Mouse (Mus musculus) MEL (cell line): ENCODE measurements around the gene B230219D22Rik.

Experiments
- CHD2 ChIP-seq: IDR thresholded peaks from 2 replicates; pipeline ENCODE4 v1.6.1; 2011; ENCODE audit warnings: low read length, improper control_type of control experiment
- CTCF ChIP-seq, 3 experiments: IDR thresholded peaks in 2 of 3; conservative IDR thresholded peaks in 1 of 3; 2 replicates each; pipeline ENCODE4 v1.5.1; 2011 to 2012; ENCODE audit warnings: low read length in 3 of 3, low read depth in 2 of 3, mild to moderate bottlenecking in 2 of 3, improper control_type of control experiment in 1 of 3, inconsistent platforms in 1 of 3, mixed read lengths in 1 of 3, moderate library complexity in 1 of 3; ENCODE audit not compliant: control insufficient read depth in 1 of 3, insufficient read depth in 1 of 3, poor library complexity in 1 of 3, severe bottlenecking in 1 of 3
- GATA1 ChIP-seq: IDR thresholded peaks from 2 replicates; pipeline ENCODE4 v1.6.1; 2011; ENCODE audit warnings: low read depth, low read length, improper control_type of control experiment
- POLR2A ChIP-seq, 2 experiments: IDR thresholded peaks; 2 replicates each; pipeline ENCODE4 v1.6.1; 2011 to 2012; ENCODE audit warnings: low read length in 2 of 2, mild to moderate bottlenecking in 2 of 2, control low read depth in 1 of 2, improper control_type of control experiment in 1 of 2, low read depth in 1 of 2, moderate library complexity in 1 of 2; ENCODE audit not compliant: control insufficient read depth in 1 of 2, insufficient read depth in 1 of 2, poor library complexity in 1 of 2
- TCF12 ChIP-seq: IDR thresholded peaks from 2 replicates; pipeline ENCODE4 v1.6.1; 2014; ENCODE audit warnings: low read depth, mild to moderate bottlenecking, inconsistent platforms, low read length, improper control_type of control experiment, moderate library complexity
- USF1 ChIP-seq: IDR thresholded peaks from 2 replicates; pipeline ENCODE4 v1.6.1; 2014; ENCODE audit warnings: low read depth, mild to moderate bottlenecking, inconsistent platforms, low read length, improper control_type of control experiment, moderate library complexity
- USF2 ChIP-seq, 2 experiments: IDR thresholded peaks; 2 replicates each; pipeline ENCODE4 v1.6.1; 2011 to 2012; ENCODE audit warnings: improper control_type of control experiment in 2 of 2, low read length in 2 of 2, borderline replicate concordance in 1 of 2, inconsistent platforms in 1 of 2, low read depth in 1 of 2, mild to moderate bottlenecking in 1 of 2; ENCODE audit not compliant: insufficient read depth in 1 of 2
- ZKSCAN1 ChIP-seq: IDR thresholded peaks from 2 replicates; pipeline ENCODE4 v1.6.1; 2012; ENCODE audit warnings: low read depth, mild to moderate bottlenecking, inconsistent platforms, low read length, improper control_type of control experiment, moderate library complexity

- TF ChIP-seq USF1 (no peak), ZKSCAN1 (no peak), CTCF (IDR thresholded peaks at IDR 0.05 in 2 of 3, conservative IDR thresholded peaks at IDR 0.05 in 1 of 3; ENCODE audit: control insufficient read depth in 1 of 3, insufficient read depth in 1 of 3, low read depth in 2 of 3, low read length in 3 of 3, poor library complexity in 1 of 3, severe bottlenecking in 1 of 3) (no peak), POLR2A (IDR thresholded peaks at IDR 0.05; ENCODE audit: control insufficient read depth in 1 of 2, insufficient read depth in 1 of 2, low read depth in 1 of 2, low read length in 2 of 2, poor library complexity in 1 of 2) (no peak), USF2 (IDR thresholded peaks at IDR 0.05; ENCODE audit: borderline replicate concordance in 1 of 2, insufficient read depth in 1 of 2, low read depth in 1 of 2, low read length in 2 of 2) (no peak), CHD2 (no peak), TCF12 (peak; percentile 75), GATA1 (peak; percentile 65; the same call in 1 of the 2 replicates)
These were observed 4.9 kb upstream of the B230219D22Rik start for GRCm38 (mm10) chr13:55687927-55688602.
